Mouse (Mus musculus): ENCODE measurements at regions not wholly inside any gene's neighbourhood (a gene's known extent, or its start where the extent isn't known, plus 50 kb on each side); places are given as distances from the start of the nearest gene placed in this dataset.

GRCm38 (mm10) chr7:37204800-37205199 lies 506.9 kb downstream of the Tshz3 start:
- Histone ChIP-seq H3K79me3 (ENCODE audit: low read depth) (no peaks in the 10 kb centered on the region), H3ac (ENCODE audit: control insufficient read depth, insufficient read length, low read depth) (no peak overlapping the region), H3K36me3 (ENCODE audit: control insufficient read depth, insufficient read depth) (no peaks in the 10 kb centered on the region), H3K4me3 (ENCODE audit: insufficient read depth, poor library complexity, severe bottlenecking) (no peak overlapping the region), H3K27me3 (ENCODE audit: control insufficient read depth, insufficient read depth, insufficient read length) (no peaks in the 10 kb centered on the region), H3K79me2 (ENCODE audit: control insufficient read depth, insufficient read depth) (no peaks in the 10 kb centered on the region)
- TF ChIP-seq FOSL1 (IDR thresholded peaks at IDR 0.05; ENCODE audit: insufficient read depth, low read length, poor library complexity, severe bottlenecking) = no peak
- no peak for TF ChIP-seq MAX (IDR thresholded peaks at IDR 0.05)
- TF ChIP-seq MYOD1 (IDR thresholded peaks at IDR 0.05; ENCODE audit: control insufficient read depth, insufficient read length, low read depth) = no peak
- no peak for TF ChIP-seq USF1 (IDR thresholded peaks at IDR 0.05; ENCODE audit: low read depth)
- TF ChIP-seq CEBPB (IDR thresholded peaks at IDR 0.05; ENCODE audit: low read depth) = no peak
- no peak for TF ChIP-seq MYOG (IDR thresholded peaks at IDR 0.05; ENCODE audit: control insufficient read depth, extremely low read depth, insufficient read length)
- TF ChIP-seq CTCF (IDR thresholded peaks at IDR 0.05; ENCODE audit: control insufficient read depth, insufficient read depth, insufficient read length) = no peak

GRCm38 (mm10) chr7:37208305-37208704 lies 510.4 kb downstream of the Tshz3 start:
- no peak for TF ChIP-seq USF1 (IDR thresholded peaks at IDR 0.05; ENCODE audit: low read depth)
- TF ChIP-seq MYOG (IDR thresholded peaks at IDR 0.05; ENCODE audit: control insufficient read depth, extremely low read depth, insufficient read length) = no peak
- no peak for TF ChIP-seq CTCF (IDR thresholded peaks at IDR 0.05; ENCODE audit: control insufficient read depth, insufficient read depth, insufficient read length)
- TF ChIP-seq FOSL1 (IDR thresholded peaks at IDR 0.05; ENCODE audit: insufficient read depth, low read length, poor library complexity, severe bottlenecking) = no peak
- TF ChIP-seq MAX (IDR thresholded peaks at IDR 0.05) = no peak
- TF ChIP-seq MYOD1 (IDR thresholded peaks at IDR 0.05; ENCODE audit: control insufficient read depth, insufficient read length, low read depth) = no peak
- TF ChIP-seq CEBPB (IDR thresholded peaks at IDR 0.05; ENCODE audit: low read depth) = no peak
- H3K4me3 ChIP-seq (ENCODE audit: insufficient read depth, poor library complexity, severe bottlenecking) = no peak overlapping the region
- no peaks in the 10 kb centered on the region for H3K36me3 ChIP-seq (ENCODE audit: control insufficient read depth, insufficient read depth)
- H3K27me3 ChIP-seq (ENCODE audit: control insufficient read depth, insufficient read depth, insufficient read length) = no peaks in the 10 kb centered on the region
- H3K79me2 ChIP-seq (ENCODE audit: control insufficient read depth, insufficient read depth) = no peaks in the 10 kb centered on the region
- H3ac ChIP-seq (ENCODE audit: control insufficient read depth, insufficient read length, low read depth) = no peak overlapping the region
- H3K79me3 ChIP-seq (ENCODE audit: low read depth) = no peaks in the 10 kb centered on the region

GRCm38 (mm10) chr7:37213751-37214181 lies 515.8 kb downstream of the Tshz3 start:
- Histone ChIP-seq H3K36me3 (ENCODE audit: control insufficient read depth, insufficient read depth) (no peaks in the 10 kb centered on the region), H3K79me2 (ENCODE audit: control insufficient read depth, insufficient read depth) (no peaks in the 10 kb centered on the region), H3K79me3 (ENCODE audit: low read depth) (no peaks in the 10 kb centered on the region), H3K27me3 (ENCODE audit: control insufficient read depth, insufficient read depth, insufficient read length) (no peaks in the 10 kb centered on the region), H3K4me3 (ENCODE audit: insufficient read depth, poor library complexity, severe bottlenecking) (no peak overlapping the region), H3ac (ENCODE audit: control insufficient read depth, insufficient read length, low read depth) (no peak overlapping the region)
- no peak for TF ChIP-seq CTCF (IDR thresholded peaks at IDR 0.05; ENCODE audit: control insufficient read depth, insufficient read depth, insufficient read length)
- no peak for TF ChIP-seq MAX (IDR thresholded peaks at IDR 0.05)
- no peak for TF ChIP-seq MYOG (IDR thresholded peaks at IDR 0.05; ENCODE audit: control insufficient read depth, extremely low read depth, insufficient read length)
- no peak for TF ChIP-seq USF1 (IDR thresholded peaks at IDR 0.05; ENCODE audit: low read depth)
- TF ChIP-seq CEBPB (IDR thresholded peaks at IDR 0.05; ENCODE audit: low read depth) = no peak
- TF ChIP-seq FOSL1 (IDR thresholded peaks at IDR 0.05; ENCODE audit: insufficient read depth, low read length, poor library complexity, severe bottlenecking) = no peak
- TF ChIP-seq MYOD1 (IDR thresholded peaks at IDR 0.05; ENCODE audit: control insufficient read depth, insufficient read length, low read depth) = no peak

GRCm38 (mm10) chr7:37215498-37215897 lies 517.6 kb downstream of the Tshz3 start:
- H3K79me2 ChIP-seq (ENCODE audit: control insufficient read depth, insufficient read depth) = no peaks in the 10 kb centered on the region
- TF ChIP-seq MAX (IDR thresholded peaks at IDR 0.05) (no peak), MYOD1 (IDR thresholded peaks at IDR 0.05; ENCODE audit: control insufficient read depth, insufficient read length, low read depth) (no peak), CTCF (IDR thresholded peaks at IDR 0.05; ENCODE audit: control insufficient read depth, insufficient read depth, insufficient read length) (no peak), FOSL1 (IDR thresholded peaks at IDR 0.05; ENCODE audit: insufficient read depth, low read length, poor library complexity, severe bottlenecking) (no peak), USF1 (IDR thresholded peaks at IDR 0.05; ENCODE audit: low read depth) (no peak), MYOG (IDR thresholded peaks at IDR 0.05; ENCODE audit: control insufficient read depth, extremely low read depth, insufficient read length) (no peak), CEBPB (IDR thresholded peaks at IDR 0.05; ENCODE audit: low read depth) (no peak)
- no peak overlapping the region for H3K4me3 ChIP-seq (ENCODE audit: insufficient read depth, poor library complexity, severe bottlenecking)
- no peaks in the 10 kb centered on the region for H3K79me3 ChIP-seq (ENCODE audit: low read depth)
- no peak overlapping the region for H3ac ChIP-seq (ENCODE audit: control insufficient read depth, insufficient read length, low read depth)
- H3K36me3 ChIP-seq (ENCODE audit: control insufficient read depth, insufficient read depth) = no peaks in the 10 kb centered on the region
- H3K27me3 ChIP-seq (ENCODE audit: control insufficient read depth, insufficient read depth, insufficient read length) = no peaks in the 10 kb centered on the region

GRCm38 (mm10) chr7:37220476-37220875 lies 522.6 kb downstream of the Tshz3 start:
- no peak for TF ChIP-seq MYOG (IDR thresholded peaks at IDR 0.05; ENCODE audit: control insufficient read depth, extremely low read depth, insufficient read length)
- no peaks in the 10 kb centered on the region for H3K36me3 ChIP-seq (ENCODE audit: control insufficient read depth, insufficient read depth)
- no peaks in the 10 kb centered on the region for H3K79me3 ChIP-seq (ENCODE audit: low read depth)
- no peaks in the 10 kb centered on the region for H3K27me3 ChIP-seq (ENCODE audit: control insufficient read depth, insufficient read depth, insufficient read length)
- H3K79me2 ChIP-seq (ENCODE audit: control insufficient read depth, insufficient read depth) = no peaks in the 10 kb centered on the region
- no peak overlapping the region for H3ac ChIP-seq (ENCODE audit: control insufficient read depth, insufficient read length, low read depth)
- no peak overlapping the region for H3K4me3 ChIP-seq (ENCODE audit: insufficient read depth, poor library complexity, severe bottlenecking)

- Histone ChIP-seq H3K27me3 (ENCODE audit: control insufficient read depth, insufficient read depth, insufficient read length) (no peaks in the 10 kb centered on the region), H3K4me3 (ENCODE audit: insufficient read depth, poor library complexity, severe bottlenecking) (no peak overlapping the region), H3K36me3 (ENCODE audit: control insufficient read depth, insufficient read depth) (no peaks in the 10 kb centered on the region), H3K79me2 (ENCODE audit: control insufficient read depth, insufficient read depth) (no peaks in the 10 kb centered on the region), H3ac (ENCODE audit: control insufficient read depth, insufficient read length, low read depth) (no peak overlapping the region), H3K79me3 (ENCODE audit: low read depth) (no peaks in the 10 kb centered on the region)
- TF ChIP-seq CTCF (IDR thresholded peaks at IDR 0.05; ENCODE audit: control insufficient read depth, insufficient read depth, insufficient read length) = no peak
- no peak for TF ChIP-seq MAX (IDR thresholded peaks at IDR 0.05)
- no peak for TF ChIP-seq FOSL1 (IDR thresholded peaks at IDR 0.05; ENCODE audit: insufficient read depth, low read length, poor library complexity, severe bottlenecking)
- TF ChIP-seq USF1 (IDR thresholded peaks at IDR 0.05; ENCODE audit: low read depth) = no peak
- TF ChIP-seq CEBPB (IDR thresholded peaks at IDR 0.05; ENCODE audit: low read depth) = no peak
- no peak for TF ChIP-seq MYOG (IDR thresholded peaks at IDR 0.05; ENCODE audit: control insufficient read depth, extremely low read depth, insufficient read length)
- TF ChIP-seq MYOD1 (IDR thresholded peaks at IDR 0.05; ENCODE audit: control insufficient read depth, insufficient read length, low read depth) = no peak
Observed at GRCm38 (mm10) chr7:37226423-37226822, 528.5 kb downstream of the Tshz3 start.
